Mouse (Mus musculus): ENCODE measurements around the gene Hes6. TPM values are rescaled to one million over a fixed set of nuclear protein-coding genes. Genes with fewer than 3 reads are reported as not detected.

Hes6 gene
- polyA plus RNA-seq, 1 experiment: 87.2 TPM

GRCm38 (mm10) chr1:91369408-91369807, 44.4 kb downstream of the Hes6 start:
- H3ac ChIP-seq (ENCODE audit: control insufficient read depth, insufficient read length, low read depth): no peak overlapping the region
- H3K79me3 ChIP-seq (ENCODE audit: low read depth): peaks cover 3% of the 10 kb centered on the region
- no peak overlapping the region for H3K4me3 ChIP-seq (ENCODE audit: insufficient read depth, poor library complexity, severe bottlenecking)
- TF ChIP-seq USF1 (IDR thresholded peaks at IDR 0.05; ENCODE audit: low read depth): no peak
- TF ChIP-seq CTCF (IDR thresholded peaks at IDR 0.05; ENCODE audit: control insufficient read depth, insufficient read depth, insufficient read length): no peak
- no peak for TF ChIP-seq MAX (IDR thresholded peaks at IDR 0.05)
- no peak for TF ChIP-seq CEBPB (IDR thresholded peaks at IDR 0.05; ENCODE audit: low read depth)
- H3K27me3 ChIP-seq (ENCODE audit: control insufficient read depth, insufficient read depth, insufficient read length): no peaks in the 10 kb centered on the region
- H3K36me3 ChIP-seq (ENCODE audit: control insufficient read depth, insufficient read depth): peaks cover 35% of the 10 kb centered on the region
- H3K79me2 ChIP-seq (ENCODE audit: control insufficient read depth, insufficient read depth): peaks cover 10% of the 10 kb centered on the region

DNA sequence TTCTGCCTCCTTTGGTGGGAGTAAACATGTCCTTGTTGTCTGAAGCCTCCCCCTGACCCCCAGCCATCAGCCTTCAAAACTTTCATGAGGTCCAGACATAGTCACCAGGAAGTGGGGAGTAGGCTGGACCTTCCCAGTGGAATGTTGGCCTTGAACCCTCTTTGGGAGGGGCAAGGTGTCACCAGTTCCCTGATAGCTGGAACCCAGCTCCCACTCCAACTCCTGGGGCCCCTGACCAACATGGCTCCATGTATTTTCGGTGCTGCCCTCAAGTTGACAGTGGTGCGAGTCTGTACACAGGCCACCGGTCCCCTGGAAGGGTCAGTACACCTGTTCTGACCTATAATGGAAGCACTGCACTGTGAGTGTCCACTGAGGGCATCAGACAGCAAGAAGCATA, 46.5 kb downstream of the Hes6 start:
- no peaks in the 10 kb centered on the region for H3K27me3 ChIP-seq (ENCODE audit: control insufficient read depth, insufficient read depth, insufficient read length)
- peaks cover 17% of the 10 kb centered on the region for H3K36me3 ChIP-seq (ENCODE audit: control insufficient read depth, insufficient read depth)
- TF ChIP-seq MAX (IDR thresholded peaks at IDR 0.05) (no peak), MYOG (IDR thresholded peaks at IDR 0.05; ENCODE audit: control insufficient read depth, extremely low read depth, insufficient read length) (no peak), USF1 (IDR thresholded peaks at IDR 0.05; ENCODE audit: low read depth) (no peak), MYOD1 (IDR thresholded peaks at IDR 0.05; ENCODE audit: control insufficient read depth, insufficient read length, low read depth) (no peak), FOSL1 (IDR thresholded peaks at IDR 0.05; ENCODE audit: insufficient read depth, low read length, poor library complexity, severe bottlenecking) (no peak), CTCF (IDR thresholded peaks at IDR 0.05; ENCODE audit: control insufficient read depth, insufficient read depth, insufficient read length) (no peak), CEBPB (IDR thresholded peaks at IDR 0.05; ENCODE audit: low read depth) (no peak)
- peaks cover 3% of the 10 kb centered on the region for H3K79me3 ChIP-seq (ENCODE audit: low read depth)
- no peak overlapping the region for H3K4me3 ChIP-seq (ENCODE audit: insufficient read depth, poor library complexity, severe bottlenecking)
- peaks cover 10% of the 10 kb centered on the region for H3K79me2 ChIP-seq (ENCODE audit: control insufficient read depth, insufficient read depth)
- no peak overlapping the region for H3ac ChIP-seq (ENCODE audit: control insufficient read depth, insufficient read length, low read depth)

DNA sequence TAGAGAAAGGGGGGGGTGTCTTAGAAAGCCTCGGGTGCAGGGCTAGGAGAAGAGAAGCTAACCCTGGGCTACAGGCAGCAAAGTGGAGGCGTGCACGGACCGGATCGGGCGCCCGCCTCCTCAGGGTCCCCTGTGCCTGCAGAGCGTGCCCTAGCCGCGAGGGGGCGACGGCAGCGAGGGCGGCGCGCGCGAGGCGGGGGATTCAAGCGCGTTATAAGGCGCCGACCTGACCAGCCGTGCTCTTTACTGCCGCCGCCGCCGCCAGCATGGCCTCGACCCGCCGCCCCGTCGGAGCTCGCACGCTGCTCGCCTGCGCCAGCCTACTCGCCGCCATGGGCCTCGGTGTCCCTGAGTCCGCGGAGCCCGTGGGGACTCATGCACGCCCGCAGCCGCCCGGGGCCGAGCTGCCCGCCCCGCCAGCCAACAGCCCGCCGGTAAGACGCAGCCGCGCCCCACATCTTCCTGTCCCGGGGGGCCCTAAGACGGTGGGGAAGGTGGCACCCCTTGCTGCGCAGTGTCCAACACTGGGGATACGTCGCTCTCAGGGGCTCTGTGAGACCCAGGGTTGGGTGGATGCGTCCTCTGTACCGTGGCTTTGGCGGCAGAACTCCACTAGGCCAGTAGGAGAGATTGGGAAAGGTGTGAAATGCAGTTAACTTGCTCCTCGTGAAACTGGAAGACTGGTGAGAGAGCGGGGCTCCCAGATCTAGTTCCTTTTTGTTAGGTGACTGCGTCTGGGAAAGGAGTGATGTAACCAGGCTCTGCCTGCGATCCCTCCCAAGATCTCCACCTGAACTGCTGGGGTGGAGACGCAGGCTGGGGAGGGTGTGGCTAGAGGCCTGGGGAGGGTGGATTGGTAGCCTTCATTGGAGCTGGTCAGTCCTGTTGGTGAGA, 47.4 kb downstream of the Hes6 start, which contains the start of gene Erfe:
Erfe (plus strand) TSS at position 216 of the 894 bp plus-strand sequence.
- H3K27me3 ChIP-seq (ENCODE audit: control insufficient read depth, insufficient read depth, insufficient read length): no peaks in the 10 kb centered on the region

DNA sequence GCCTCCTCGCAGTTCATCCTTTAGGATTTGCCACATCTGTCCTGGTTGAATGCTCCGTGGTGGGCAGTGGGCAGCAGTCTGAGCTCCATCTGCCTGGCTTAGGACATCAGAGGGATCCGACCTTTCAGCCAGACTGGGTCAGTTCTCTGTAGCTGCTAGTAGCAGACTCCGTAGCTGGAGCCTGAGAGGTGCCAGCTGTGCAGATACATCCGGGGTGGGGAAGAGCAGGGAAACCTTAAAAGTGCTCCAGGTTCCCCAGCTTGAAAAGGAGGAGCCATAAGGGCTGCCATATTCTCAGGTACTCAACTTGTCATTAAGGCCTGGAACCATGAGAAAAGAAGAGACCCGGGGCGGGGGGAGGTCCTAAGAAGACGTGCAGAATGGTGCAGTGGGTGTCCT, 48.0 kb downstream of the Hes6 start:
- no peak for TF ChIP-seq MYOG (IDR thresholded peaks at IDR 0.05; ENCODE audit: control insufficient read depth, extremely low read depth, insufficient read length)
- Histone ChIP-seq H3K27me3 (ENCODE audit: control insufficient read depth, insufficient read depth, insufficient read length) (no peaks in the 10 kb centered on the region), H3K36me3 (ENCODE audit: control insufficient read depth, insufficient read depth) (peaks cover 5% of the 10 kb centered on the region), H3K79me2 (ENCODE audit: control insufficient read depth, insufficient read depth) (peaks cover 10% of the 10 kb centered on the region), H3ac (ENCODE audit: control insufficient read depth, insufficient read length, low read depth) (no peak overlapping the region), H3K4me3 (ENCODE audit: insufficient read depth, poor library complexity, severe bottlenecking) (no peak overlapping the region), H3K79me3 (ENCODE audit: low read depth) (peaks cover 3% of the 10 kb centered on the region)

More for the DNA sequence above, 47.4 kb downstream of the Hes6 start, which contains the start of gene Erfe:
- Histone ChIP-seq H3K4me3 (ENCODE audit: insufficient read depth, poor library complexity, severe bottlenecking) (peak within 1 kb of the TSS; percentile 34), H3K36me3 (ENCODE audit: control insufficient read depth, insufficient read depth) (peaks cover 10% of the 10 kb centered on the region), H3K79me2 (ENCODE audit: control insufficient read depth, insufficient read depth) (peaks cover 10% of the 10 kb centered on the region), H3K79me3 (ENCODE audit: low read depth) (peaks cover 3% of the 10 kb centered on the region), H3ac (ENCODE audit: control insufficient read depth, insufficient read length, low read depth) (peak within 1 kb of the TSS; percentile 88)
- TF ChIP-seq FOSL1 (IDR thresholded peaks at IDR 0.05; ENCODE audit: insufficient read depth, low read length, poor library complexity, severe bottlenecking) (no peak), CTCF (IDR thresholded peaks at IDR 0.05; ENCODE audit: control insufficient read depth, insufficient read depth, insufficient read length) (peak; percentile 98), MYOD1 (IDR thresholded peaks at IDR 0.05; ENCODE audit: control insufficient read depth, insufficient read length, low read depth) (no peak), MAX (IDR thresholded peaks at IDR 0.05) (no peak), CEBPB (IDR thresholded peaks at IDR 0.05; ENCODE audit: low read depth) (no peak)

- H3K36me3 ChIP-seq (ENCODE audit: control insufficient read depth, insufficient read depth): no peaks in the 10 kb centered on the region
- no peak for TF ChIP-seq MYOD1 (IDR thresholded peaks at IDR 0.05; ENCODE audit: control insufficient read depth, insufficient read length, low read depth)
- no peak for TF ChIP-seq MAX (IDR thresholded peaks at IDR 0.05)
- TF ChIP-seq MYOG (IDR thresholded peaks at IDR 0.05; ENCODE audit: control insufficient read depth, extremely low read depth, insufficient read length): no peak
- no peak for TF ChIP-seq USF1 (IDR thresholded peaks at IDR 0.05; ENCODE audit: low read depth)
- TF ChIP-seq CEBPB (IDR thresholded peaks at IDR 0.05; ENCODE audit: low read depth): no peak
- TF ChIP-seq FOSL1 (IDR thresholded peaks at IDR 0.05; ENCODE audit: insufficient read depth, low read length, poor library complexity, severe bottlenecking): no peak
- peaks cover 3% of the 10 kb centered on the region for H3K79me3 ChIP-seq (ENCODE audit: low read depth)
- peaks cover 10% of the 10 kb centered on the region for H3K79me2 ChIP-seq (ENCODE audit: control insufficient read depth, insufficient read depth)
- no peaks in the 10 kb centered on the region for H3K27me3 ChIP-seq (ENCODE audit: control insufficient read depth, insufficient read depth, insufficient read length)
- no peak overlapping the region for H3ac ChIP-seq (ENCODE audit: control insufficient read depth, insufficient read length, low read depth)
- no peak overlapping the region for H3K4me3 ChIP-seq (ENCODE audit: insufficient read depth, poor library complexity, severe bottlenecking)
Observed at GRCm38 (mm10) chr1:91364822-91365644, 48.8 kb downstream of the Hes6 start.
